ENCODE assay signal across 18 mouse cellular contexts in the genomic region with DNA sequence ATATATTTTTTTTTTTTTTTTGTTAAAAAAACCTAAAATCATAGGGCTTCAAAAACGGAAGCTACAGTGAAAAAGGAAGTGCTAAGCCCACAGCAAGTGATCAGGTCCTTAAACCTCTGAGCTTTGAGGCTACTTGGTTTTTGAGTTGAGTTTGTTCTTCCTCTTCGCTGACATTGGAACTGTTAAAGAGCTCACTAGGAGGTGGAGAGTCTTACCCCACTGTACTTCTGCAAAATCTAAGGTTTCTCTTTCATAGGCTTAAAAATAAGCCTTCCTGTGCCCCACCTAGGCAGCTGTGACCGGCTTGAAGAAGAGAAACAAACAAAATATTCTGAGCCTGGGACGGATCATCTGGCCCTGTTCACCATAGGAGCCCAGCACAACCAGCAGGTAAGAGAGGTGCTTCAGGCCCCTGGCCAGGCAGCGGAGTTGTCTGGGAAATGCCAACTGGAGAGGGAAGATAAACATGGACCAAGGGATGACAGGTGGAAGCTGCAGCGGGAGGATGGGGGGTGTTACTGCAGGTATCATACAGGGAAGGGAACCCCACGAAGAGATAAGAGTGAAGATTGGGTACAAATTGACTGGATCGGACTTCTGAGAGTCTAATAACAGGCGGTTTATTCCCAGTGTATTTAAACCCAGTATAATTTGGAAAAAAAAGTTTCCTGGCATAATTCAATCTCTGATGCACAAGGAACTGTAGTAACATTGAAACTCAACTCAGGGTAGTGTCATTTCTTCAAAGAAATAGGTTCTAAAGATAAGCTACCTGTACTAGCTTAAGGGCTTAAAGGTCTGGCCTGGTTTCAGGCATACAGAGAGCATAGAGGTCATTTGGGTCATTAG. TPM values are rescaled to one million over a fixed set of nuclear protein-coding genes. Genes with fewer than 3 reads are reported as not detected.
DNase-seq lines count a peak whose midpoint lies in the region; ATAC-seq and TF ChIP-seq lines count a peak whose summit lies in the region.
"Had no signal": no experiment of that assay in that cellular context is flagged by ENCODE, and none has a peak within 500 bp of the region (broad histone marks: within the 10 kb centered on the region; RNA-seq: fewer than 3 reads in every experiment).

No protein-coding gene starts in this region.

- no peak for ATAC-seq in G1E (ENCODE audit: extremely low read depth, insufficient number of reproducible peaks, low FRiP score, poor library complexity, severe bottlenecking)
- ATAC-seq in monocyte, adult 5-6 weeks (replicated peaks; ENCODE audit: insufficient number of reproducible peaks, low FRiP score, low TSS enrichment, poor library complexity, severe bottlenecking): peak; percentile 77
- no peak for ATAC-seq in forebrain, embryonic 16.5 days
- ATAC-seq in hindbrain, embryonic 14.5 days (ENCODE audit: low FRiP score): no peak

- WGBS in forebrain, embryonic 16.5 days: 87% methylated on average over 9 of the region's 9 CpGs
- 87% methylated on average over 9 of the region's 9 CpGs for WGBS in hindbrain, embryonic 14.5 days

- H3K9ac ChIP-seq in forebrain, embryonic 16.5 days (replicated peaks; ENCODE audit: low read depth, low read length): no peak overlapping the region
- H3K9ac ChIP-seq in hindbrain, embryonic 14.5 days: no peak overlapping the region
- H3K9ac ChIP-seq: forebrain, embryonic 12.5 days; lung, embryonic 15.5 days had no signal

- H3K4me3 ChIP-seq in G1E (ENCODE audit: low read depth, low read length): peak overlapping the region; percentile 69
- H3K4me3 ChIP-seq in forebrain, embryonic 16.5 days (replicated peaks; ENCODE audit: low read length): no peak overlapping the region
- no peak overlapping the region for H3K4me3 ChIP-seq in hindbrain, embryonic 14.5 days (replicated peaks; ENCODE audit: low read length)
- H3K4me3 ChIP-seq: forebrain, embryonic 12.5 days; lung, embryonic 15.5 days had no signal

- no peaks in the 10 kb centered on the region for H3K9me3 ChIP-seq in G1E (replicated peaks)
- H3K9me3 ChIP-seq in forebrain, embryonic 16.5 days (ENCODE audit: control insufficient read depth, low read length): 0 out of 2 replicates have a peak, but pooled peaks cover 2% of the 10 kb centered on the region
- 0 out of 2 replicates have a peak, but pooled peaks cover 5% of the 10 kb centered on the region for H3K9me3 ChIP-seq in hindbrain, embryonic 14.5 days (ENCODE audit: control insufficient read depth, low read length)
- H3K9me3 ChIP-seq: forebrain, embryonic 12.5 days; lung, embryonic 15.5 days had no signal

- no peaks in the 10 kb centered on the region for H3K27me3 ChIP-seq in G1E (ENCODE audit: insufficient read depth, low read length)
- no peaks in the 10 kb centered on the region for H3K27me3 ChIP-seq in forebrain, embryonic 16.5 days (replicated peaks; ENCODE audit: control insufficient read depth, insufficient read depth, low read length)
- no peaks in the 10 kb centered on the region for H3K27me3 ChIP-seq in hindbrain, embryonic 14.5 days (ENCODE audit: control insufficient read depth, insufficient read depth, low read length)
- H3K27me3 ChIP-seq: forebrain, embryonic 12.5 days; lung, embryonic 15.5 days had no signal

- H3K36me3 ChIP-seq in G1E (replicated peaks): no peaks in the 10 kb centered on the region
- no peaks in the 10 kb centered on the region for H3K36me3 ChIP-seq in forebrain, embryonic 16.5 days (ENCODE audit: control insufficient read depth, insufficient read depth)
- no peaks in the 10 kb centered on the region for H3K36me3 ChIP-seq in hindbrain, embryonic 14.5 days (replicated peaks; ENCODE audit: control insufficient read depth, insufficient read depth)
- H3K36me3 ChIP-seq: forebrain, embryonic 12.5 days; lung, embryonic 15.5 days had no signal

- peak; percentile 91 for DNase-seq in heart, adult 11 months
- DNase-seq in heart, postnatal 14 days: no peak
- DNase-seq in G1E (ENCODE audit: low spot score) (no peak), liver (peak; percentile 74), adipocyte (ENCODE audit: low spot score) (no peak)
- no peak for DNase-seq in hindbrain, embryonic 14.5 days (ENCODE audit: low spot score)
- DNase-seq: adrenal gland, postnatal 36 days; embryo, embryonic 11 days; gastrocnemius, postnatal 25 days; heart, postnatal 4 days; kidney, adult 8-10 months; layer of hippocampus, postnatal 36 days; right cerebral cortex, adult 18-20 months; thymus, postnatal 25 days had no signal

- no peak overlapping the region for H3K27ac ChIP-seq in forebrain, embryonic 16.5 days (ENCODE audit: low read length)
- no peak overlapping the region for H3K27ac ChIP-seq in hindbrain, embryonic 14.5 days
- H3K27ac ChIP-seq: forebrain, embryonic 12.5 days; lung, embryonic 15.5 days had no signal

- intact Hi-C loops in heart, postnatal 14 days (cut with DNase I): no loop called here

- no peak for TF ChIP-seq CTCF in G1E (IDR thresholded peaks at IDR 0.05; ENCODE audit: low read depth, low read length)

- H3K4me2 ChIP-seq in forebrain, embryonic 16.5 days (ENCODE audit: low read length): no peak overlapping the region
- H3K4me2 ChIP-seq in hindbrain, embryonic 14.5 days (replicated peaks): no peak overlapping the region
- H3K4me2 ChIP-seq: forebrain, embryonic 12.5 days; lung, embryonic 15.5 days had no signal

- peaks cover 69% of the 10 kb centered on the region for H3K4me1 ChIP-seq in G1E (ENCODE audit: insufficient read depth, low read depth, low read length)
- no peaks in the 10 kb centered on the region for H3K4me1 ChIP-seq in forebrain, embryonic 16.5 days (replicated peaks; ENCODE audit: control insufficient read depth, insufficient read depth, low read length)
- no peaks in the 10 kb centered on the region for H3K4me1 ChIP-seq in hindbrain, embryonic 14.5 days (replicated peaks; ENCODE audit: control insufficient read depth, insufficient read depth, low read length)
- H3K4me1 ChIP-seq: forebrain, embryonic 12.5 days; lung, embryonic 15.5 days had no signal

RNA-seq across cellular contexts. Expression of a gene that starts 5.3 kb away (rescaled TPM):
- 1 to 10 TPM in 1 of 2 experiments, under 1 TPM in 1; 0.43 to 1.1 TPM for total RNA-seq in heart, postnatal 14 days (2021)
- 41.7 and 44.8 TPM in 2 replicates for total RNA-seq in G1E (2014; fragmentation: Nextera tagmentation)
- 44.9 and 45.1 TPM in 2 replicates for total RNA-seq in G1E (2017)
- 1.4 and 1.5 TPM in 2 replicates for polyA plus RNA-seq in G1E (2012)
- 198 to 426 TPM (median 345 TPM) in 3 replicates for total RNA-seq in monocyte, adult 5-6 weeks (2017)
- 0.22 and 0.77 TPM in 2 replicates for polyA plus RNA-seq in forebrain, embryonic 16.5 days (2015; fragmentation: Nextera tagmentation; extraction: Ambion mirVana)
- 0.39 and 0.41 TPM in 2 replicates for polyA plus RNA-seq in hindbrain, embryonic 14.5 days (2014; fragmentation: Nextera tagmentation; extraction: Ambion mirVana)
- total RNA-seq: gastrocnemius, postnatal 25 days had no signal

RNA-seq across cellular contexts. Expression of a gene that starts 14.8 kb away (rescaled TPM):
- total RNA-seq in heart, postnatal 14 days (2021): not detected
- total RNA-seq in G1E (2014; fragmentation: Nextera tagmentation) (not detected in 2 replicates), G1E (2017) (0.11 TPM in 1 of 2 replicates, not detected in the other)
- polyA plus RNA-seq in G1E (2012): not detected in 2 replicates
- not detected in 3 replicates for total RNA-seq in monocyte, adult 5-6 weeks (2017)
- polyA plus RNA-seq in forebrain, embryonic 16.5 days (2015; fragmentation: Nextera tagmentation; extraction: Ambion mirVana): not detected in 2 replicates
- not detected in 2 replicates for polyA plus RNA-seq in hindbrain, embryonic 14.5 days (2014; fragmentation: Nextera tagmentation; extraction: Ambion mirVana)
- total RNA-seq: adrenal gland, postnatal 36 days; gastrocnemius, postnatal 25 days; heart, postnatal 4 days; layer of hippocampus, postnatal 36 days had no signal
- polyA plus RNA-seq: forebrain, embryonic 12.5 days; lung, embryonic 15.5 days had no signal

RNA-seq across cellular contexts. Expression of a gene that starts 17.6 kb away (rescaled TPM):
- total RNA-seq in heart, postnatal 14 days (2021): not detected
- total RNA-seq in G1E (2014; fragmentation: Nextera tagmentation) (not detected in 2 replicates), G1E (2017) (0.17 and 0.22 TPM in 2 replicates)
- not detected in 2 replicates for polyA plus RNA-seq in G1E (2012)
- not detected in 3 replicates for total RNA-seq in monocyte, adult 5-6 weeks (2017)
- 0.50 TPM in 1 of 2 replicates, not detected in the other for polyA plus RNA-seq in forebrain, embryonic 16.5 days (2015; fragmentation: Nextera tagmentation; extraction: Ambion mirVana)
- 0.50 and 0.54 TPM in 2 replicates for polyA plus RNA-seq in hindbrain, embryonic 14.5 days (2014; fragmentation: Nextera tagmentation; extraction: Ambion mirVana)
- total RNA-seq: adrenal gland, postnatal 36 days; gastrocnemius, postnatal 25 days had no signal
- polyA plus RNA-seq: forebrain, embryonic 12.5 days had no signal

RNA-seq across cellular contexts. Expression of a gene that starts 33.1 kb away (rescaled TPM):
- total RNA-seq in heart, postnatal 14 days (2021): not detected
- total RNA-seq in G1E (2014; fragmentation: Nextera tagmentation): not detected in 2 replicates
- 0.23 TPM in 1 of 2 replicates, not detected in the other for total RNA-seq in G1E (2017)
- not detected in 2 replicates for polyA plus RNA-seq in G1E (2012)
- total RNA-seq in monocyte, adult 5-6 weeks (2017): not detected in 3 replicates
- not detected in 2 replicates for polyA plus RNA-seq in forebrain, embryonic 16.5 days (2015; fragmentation: Nextera tagmentation; extraction: Ambion mirVana)
- polyA plus RNA-seq in hindbrain, embryonic 14.5 days (2014; fragmentation: Nextera tagmentation; extraction: Ambion mirVana): not detected in 2 replicates
- total RNA-seq: adrenal gland, postnatal 36 days; gastrocnemius, postnatal 25 days; heart, postnatal 4 days; layer of hippocampus, postnatal 36 days had no signal
- polyA plus RNA-seq: forebrain, embryonic 12.5 days; lung, embryonic 15.5 days had no signal

RNA-seq across cellular contexts. Expression of a gene that starts 38.0 kb away (rescaled TPM):
- 1 to 10 TPM; 5.8 to 6.5 TPM for total RNA-seq in heart, postnatal 14 days (2021)
- total RNA-seq in G1E (2014; fragmentation: Nextera tagmentation) (1.6 TPM in 1 of 2 replicates, not detected in the other), G1E (2017) (0.16 TPM in 1 of 2 replicates, not detected in the other)
- polyA plus RNA-seq in G1E (2012): not detected in 2 replicates
- 0.75 to 1.2 TPM in 2 of 3 replicates, not detected in the other for total RNA-seq in monocyte, adult 5-6 weeks (2017)
- 2.4 and 3.0 TPM in 2 replicates for polyA plus RNA-seq in forebrain, embryonic 16.5 days (2015; fragmentation: Nextera tagmentation; extraction: Ambion mirVana)
- 4.8 and 5.2 TPM in 2 replicates for polyA plus RNA-seq in hindbrain, embryonic 14.5 days (2014; fragmentation: Nextera tagmentation; extraction: Ambion mirVana)

Comparison
In these comparisons a context has a peak if more than half of its experiments do, and no peak if none do; other contexts are left out.
1. DNase-seq: peak in heart, adult 11 months (single experiment) and liver (single experiment); none in heart, postnatal 14 days (0 of 2), G1E (single experiment), hindbrain, embryonic 14.5 days (single experiment) and adipocyte (single experiment).
2. RNA of a gene that starts 5.3 kb away (total RNA-seq): 198 to 426 TPM in monocyte, adult 5-6 weeks and 41.7 to 45.1 TPM in G1E; 0.43 to 1.1 TPM in heart, postnatal 14 days; every median in the first group is over 10 times any median in the second.